Mouse (Mus musculus): ENCODE results near the gene Il11ra1. TPM values are rescaled to one million over a fixed set of nuclear protein-coding genes. Genes with fewer than 3 reads are reported as not detected.
"Not testable (repeated sequence)": the region's sequence is repeated elsewhere in the genome, so short reads cannot be mapped to it uniquely, and the experiment has no call there.

Il11ra1 gene
- polyA plus RNA-seq, 1 experiment from 2014 or later, result 53.6 TPM

GRCm38 (mm10) chr4:41758701-41759100, 58.9 kb downstream of the Il11ra1 start:
- H3K9ac ChIP-seq, result 0 out of 2 replicates have a peak overlapping the region, but pooled peaks have one; percentile 8

GRCm38 (mm10) chr4:41759206-41759605, 59.4 kb downstream of the Il11ra1 start:
- H3K27me3 ChIP-seq, result no peaks in the 10 kb centered on the region
- no peak overlapping the region for H3K27ac ChIP-seq (replicated peaks)
- 0 out of 2 replicates have a peak overlapping the region, but pooled peaks have one; percentile 8 for H3K9ac ChIP-seq
- H3K4me3 ChIP-seq, result no peak overlapping the region
- ATAC-seq (ENCODE audit: low read depth), result no peak
- H3K9me3 ChIP-seq, result no peaks in the 10 kb centered on the region
- peaks cover 48% of the 10 kb centered on the region for H3K4me1 ChIP-seq (replicated peaks)
- peaks cover 8% of the 10 kb centered on the region; the same call in 1 of the 2 replicates for H3K36me3 ChIP-seq
- 90% methylated on average over 9 of the region's 9 CpGs for WGBS
- no peak overlapping the region for H3K4me2 ChIP-seq

More at GRCm38 (mm10) chr4:41758701-41759100, 58.9 kb downstream of the Il11ra1 start:
- H3K4me3 ChIP-seq, result no peak overlapping the region
- H3K27ac ChIP-seq (replicated peaks), result no peak overlapping the region
- ATAC-seq (ENCODE audit: low read depth), result no peak
- WGBS, result 96% methylated on average over 4 of the region's 4 CpGs
- H3K4me2 ChIP-seq, result no peak overlapping the region
- H3K4me1 ChIP-seq (replicated peaks), result peaks cover 48% of the 10 kb centered on the region
- no peaks in the 10 kb centered on the region for H3K27me3 ChIP-seq
- H3K36me3 ChIP-seq, result peaks cover 8% of the 10 kb centered on the region; the same call in 1 of the 2 replicates
- no peaks in the 10 kb centered on the region for H3K9me3 ChIP-seq

- Histone ChIP-seq H3K9ac (peak overlapping the region; percentile 71), H3K4me2 (peak overlapping the region; percentile 61), H3K4me1 (replicated peaks) (peaks cover 46% of the 10 kb centered on the region), H3K27me3 (no peaks in the 10 kb centered on the region), H3K36me3 (peaks cover 8% of the 10 kb centered on the region; the same call in 1 of the 2 replicates), H3K4me3 (peak overlapping the region; percentile 39; the same call in 1 of the 2 replicates), H3K27ac (replicated peaks) (peak overlapping the region; percentile 67; the same call in 1 of the 2 replicates), H3K9me3 (no peaks in the 10 kb centered on the region)
- 45% methylated on average over 6 of the region's 6 CpGs for WGBS
- no peak for ATAC-seq (ENCODE audit: low read depth)
These were observed 60.0 kb downstream of the Il11ra1 start for GRCm38 (mm10) chr4:41759656-41760287.

- H3K27ac ChIP-seq (replicated peaks), result peak overlapping the region; percentile 67
- WGBS, result 1% methylated on average over 15 of the region's 15 CpGs
- H3K36me3 ChIP-seq, result peaks cover 8% of the 10 kb centered on the region; the same call in 1 of the 2 replicates
- H3K4me2 ChIP-seq, result peak overlapping the region; percentile 61
- H3K27me3 ChIP-seq, result no peaks in the 10 kb centered on the region
- peak; percentile 51 for ATAC-seq (ENCODE audit: low read depth)
- H3K9ac ChIP-seq, result peak overlapping the region; percentile 71
- no peaks in the 10 kb centered on the region for H3K9me3 ChIP-seq
- H3K4me1 ChIP-seq (replicated peaks), result peaks cover 43% of the 10 kb centered on the region
- peak overlapping the region; percentile 39 for H3K4me3 ChIP-seq
These were observed 60.5 kb downstream of the Il11ra1 start for GRCm38 (mm10) chr4:41760288-41760721.

- peaks cover 8% of the 10 kb centered on the region; the same call in 1 of the 2 replicates for H3K36me3 ChIP-seq
- H3K4me2 ChIP-seq, result peak overlapping the region; percentile 61
- H3K27ac ChIP-seq (replicated peaks), result peak overlapping the region; percentile 67
- no peak for ATAC-seq (ENCODE audit: low read depth)
- H3K27me3 ChIP-seq, result no peaks in the 10 kb centered on the region
- H3K9ac ChIP-seq, result peak overlapping the region; percentile 71
- H3K4me3 ChIP-seq, result peak overlapping the region; percentile 39
- no peaks in the 10 kb centered on the region for H3K9me3 ChIP-seq
- WGBS, result 80% methylated on average over 4 of the region's 4 CpGs
- peaks cover 43% of the 10 kb centered on the region for H3K4me1 ChIP-seq (replicated peaks)
These were observed 61.1 kb downstream of the Il11ra1 start for GRCm38 (mm10) chr4:41760911-41761310.

GRCm38 (mm10) chr4:41761680-41762079, 61.9 kb downstream of the Il11ra1 start:
- 0 out of 2 replicates have a peak overlapping the region, but pooled peaks have one; percentile 71 for H3K9ac ChIP-seq
- peak overlapping the region; percentile 61 for H3K4me2 ChIP-seq

GRCm38 (mm10) chr4:41762099-41762687, 62.4 kb downstream of the Il11ra1 start:
- H3K4me2 ChIP-seq, result peak overlapping the region; percentile 61
- peak; percentile 45 for ATAC-seq (ENCODE audit: low read depth)
- H3K4me3 ChIP-seq, result no peak overlapping the region
- H3K27ac ChIP-seq (replicated peaks), result peak overlapping the region; percentile 67
- peaks cover 36% of the 10 kb centered on the region for H3K4me1 ChIP-seq (replicated peaks)
- H3K9ac ChIP-seq, result peak overlapping the region; percentile 45
- H3K9me3 ChIP-seq, result no peaks in the 10 kb centered on the region
- H3K36me3 ChIP-seq, result peaks cover 8% of the 10 kb centered on the region; the same call in 1 of the 2 replicates
- 45% methylated on average over 8 of the region's 8 CpGs for WGBS
- no peaks in the 10 kb centered on the region for H3K27me3 ChIP-seq

More at GRCm38 (mm10) chr4:41761680-41762079, 61.9 kb downstream of the Il11ra1 start:
- Histone ChIP-seq H3K27ac (replicated peaks) (peak overlapping the region; percentile 67), H3K27me3 (no peaks in the 10 kb centered on the region), H3K4me1 (replicated peaks) (peaks cover 36% of the 10 kb centered on the region), H3K4me3 (peak overlapping the region; percentile 39; the same call in 1 of the 2 replicates), H3K9me3 (no peaks in the 10 kb centered on the region), H3K36me3 (peaks cover 8% of the 10 kb centered on the region; the same call in 1 of the 2 replicates)
- ATAC-seq (ENCODE audit: low read depth), result no peak

DNA sequence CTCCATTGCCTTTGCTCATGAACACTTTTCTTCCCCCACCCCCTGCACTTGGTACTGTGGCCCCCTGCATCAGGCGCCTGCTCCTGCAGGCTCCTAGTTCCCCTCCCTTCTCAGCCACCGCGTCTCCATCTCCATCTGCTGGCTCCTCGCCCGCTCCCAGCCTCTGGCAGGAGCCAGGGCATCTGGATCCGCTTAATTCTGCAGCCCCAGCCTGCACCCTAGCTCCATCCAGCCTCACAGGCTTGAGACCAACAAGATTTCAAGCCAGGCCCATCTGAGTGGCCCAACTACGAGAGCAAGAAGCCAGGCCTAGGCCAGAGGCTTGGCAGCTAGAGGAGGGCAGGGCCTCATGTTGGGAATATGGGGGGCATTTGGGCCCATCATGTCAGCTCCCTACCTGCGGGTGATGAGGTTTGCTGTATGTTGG, 62.9 kb downstream of the Il11ra1 start:
- WGBS, result 46% methylated on average over 8 of the region's 8 CpGs
- ATAC-seq (ENCODE audit: low read depth), result peak; percentile 36; the same call in 1 of the 2 replicates
- H3K4me2 ChIP-seq, result peak overlapping the region; percentile 61

DNA sequence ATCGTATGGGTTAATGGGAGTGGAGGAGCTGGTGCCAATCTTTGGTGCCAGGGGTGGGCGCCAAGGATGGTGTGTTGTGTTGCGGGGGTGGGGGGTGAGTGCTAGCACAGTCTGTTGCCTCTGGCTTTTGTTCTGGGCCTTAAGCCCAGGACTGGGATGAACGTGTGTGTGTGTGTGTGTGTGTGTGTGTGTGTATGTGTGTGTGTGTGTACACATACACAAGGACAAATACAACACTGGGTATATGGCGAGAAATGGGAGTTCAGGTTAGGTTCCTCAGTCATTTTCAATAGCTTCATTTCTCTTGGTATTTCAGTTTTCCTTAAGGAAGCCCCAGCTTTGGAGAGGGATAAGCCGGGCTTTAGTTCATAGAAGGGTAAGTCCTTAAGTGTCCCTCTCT, 63.4 kb downstream of the Il11ra1 start:
- not testable (repeated sequence) for ATAC-seq (ENCODE audit: low read depth); H3K9me3 ChIP-seq; H3K4me3 ChIP-seq; H3K27ac ChIP-seq (replicated peaks); H3K36me3 ChIP-seq; H3K9ac ChIP-seq; H3K27me3 ChIP-seq
- Histone ChIP-seq H3K4me2 (peak overlapping the region; percentile 61), H3K4me1 (replicated peaks) (peaks cover 36% of the 10 kb centered on the region)
- 85% methylated on average over 4 of the region's 6 CpGs for WGBS

More for the DNA sequence above, 62.9 kb downstream of the Il11ra1 start:
- H3K4me1 ChIP-seq (replicated peaks), result peaks cover 36% of the 10 kb centered on the region
- H3K27me3 ChIP-seq, H3K36me3 ChIP-seq, H3K4me3 ChIP-seq, H3K9me3 ChIP-seq: not testable (repeated sequence)
- peak overlapping the region; percentile 67 for H3K27ac ChIP-seq (replicated peaks)
- peak overlapping the region; percentile 45; the same call in 1 of the 2 replicates for H3K9ac ChIP-seq

DNA sequence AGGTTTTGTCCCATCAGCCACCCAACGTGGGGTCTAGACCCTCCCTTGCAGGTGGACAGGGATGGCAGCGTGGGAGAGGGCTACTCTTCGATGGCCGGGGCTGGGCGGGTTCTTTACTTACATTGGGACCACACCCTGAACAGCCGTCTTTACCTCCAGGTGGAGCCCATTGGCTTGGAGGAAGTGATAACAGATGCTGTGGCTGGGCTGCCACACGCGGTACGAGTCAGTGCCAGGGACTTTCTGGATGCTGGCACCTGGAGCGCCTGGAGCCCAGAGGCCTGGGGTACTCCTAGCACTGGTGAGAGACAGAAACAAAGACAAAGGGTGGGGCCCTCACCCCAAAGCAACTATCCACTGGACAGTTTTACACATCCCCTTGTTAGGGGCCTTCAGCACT, 67.5 kb downstream of the Il11ra1 start:
- H3K4me3 ChIP-seq; H3K4me1 ChIP-seq (replicated peaks); H3K27me3 ChIP-seq; H3K4me2 ChIP-seq; H3K27ac ChIP-seq (replicated peaks); ATAC-seq (ENCODE audit: low read depth); H3K9ac ChIP-seq; H3K36me3 ChIP-seq; H3K9me3 ChIP-seq: not testable (repeated sequence)
- 86% methylated on average over 10 of the region's 10 CpGs for WGBS

- Histone ChIP-seq H3K9ac (0 out of 2 replicates have a peak overlapping the region, but pooled peaks have one; percentile 41), H3K4me3 (peak overlapping the region; percentile 36), H3K4me2 (peak overlapping the region; percentile 52)
- H3K36me3 ChIP-seq; H3K27ac ChIP-seq (replicated peaks); H3K9me3 ChIP-seq; H3K27me3 ChIP-seq; ATAC-seq (ENCODE audit: low read depth); H3K4me1 ChIP-seq (replicated peaks): not testable (repeated sequence)
- 1% methylated on average over 7 of the region's 16 CpGs for WGBS
These were observed 73.2 kb downstream of the Il11ra1 start for GRCm38 (mm10) chr4:41772946-41773345.

DNA sequence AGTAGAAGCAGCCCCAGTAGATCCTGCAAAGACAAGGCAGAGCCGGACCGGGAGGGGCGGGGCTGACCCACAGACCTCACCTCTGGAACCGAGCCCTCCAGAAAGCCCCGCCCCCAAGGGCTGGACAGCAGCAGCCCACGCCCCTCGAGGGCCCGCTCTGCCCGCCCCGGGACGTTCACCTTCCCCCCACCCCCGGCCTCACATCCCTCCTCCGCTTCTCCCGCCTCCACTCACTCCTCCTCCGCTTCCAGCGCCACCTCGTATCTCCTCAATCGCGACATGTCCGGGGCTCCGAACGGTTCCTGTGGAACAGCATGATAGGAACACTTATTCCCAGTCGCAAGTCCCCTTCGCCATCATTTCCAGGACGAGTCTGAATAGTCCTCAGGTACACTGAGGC, 73.7 kb downstream of the Il11ra1 start:
- ATAC-seq (ENCODE audit: low read depth); H3K27me3 ChIP-seq; H3K9me3 ChIP-seq; H3K4me1 ChIP-seq (replicated peaks); H3K36me3 ChIP-seq: not testable (repeated sequence)
- Histone ChIP-seq H3K27ac (replicated peaks) (peak overlapping the region; percentile 59; the same call in 1 of the 2 replicates), H3K9ac (peak overlapping the region; percentile 66), H3K4me2 (peak overlapping the region; percentile 55), H3K4me3 (peak overlapping the region; percentile 48)
- WGBS, result 4% methylated on average over 21 of the region's 25 CpGs
